Mouse (Mus musculus): ENCODE data around the gene Pmm1.

The Pmm1 gene

GRCm38 (mm10) chr15:81955414-81955813 lies 5.3 kb downstream of the Pmm1 start:
- no peak for DNase-seq

DNA sequence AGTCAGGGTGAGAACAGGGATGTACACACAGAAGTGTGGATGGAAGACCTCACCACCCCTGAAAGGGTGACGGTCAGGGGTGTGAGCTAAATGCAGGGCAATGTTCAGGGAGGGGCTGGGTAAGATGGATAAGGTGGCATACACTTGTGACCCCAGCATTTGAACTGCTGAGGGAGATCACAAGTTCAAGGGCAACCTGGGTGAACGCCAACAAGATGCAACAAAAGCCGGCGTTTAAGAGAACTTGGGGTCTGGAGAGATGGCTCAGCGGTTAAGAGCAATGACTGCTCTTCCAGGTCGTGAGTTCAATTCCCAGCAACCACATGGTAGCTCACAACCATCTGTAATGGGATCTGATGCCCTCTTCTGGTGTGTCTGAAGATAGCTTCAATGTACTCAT lies 6.0 kb downstream of the Pmm1 start:
- DNase-seq = no peak

DNA sequence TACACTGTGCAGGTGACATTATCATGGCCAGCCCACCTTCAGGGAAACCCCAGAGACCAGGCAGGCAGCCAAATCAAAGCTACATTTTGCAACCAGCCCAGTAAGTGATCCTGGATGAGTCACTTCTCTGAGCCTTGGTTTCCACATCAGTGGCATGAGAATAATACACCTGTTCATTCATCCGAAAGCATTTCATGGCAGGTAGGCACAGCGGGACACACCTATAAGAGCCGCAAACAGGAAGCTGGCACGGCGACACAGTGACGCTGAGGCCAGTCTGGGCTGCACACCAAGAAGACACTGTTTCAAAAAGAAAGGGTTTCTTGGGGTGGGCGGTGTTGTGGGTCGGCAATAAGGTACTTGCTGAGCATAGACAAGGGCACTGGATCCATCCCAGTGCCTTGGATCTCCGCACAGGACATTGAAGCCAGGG lies 6.6 kb downstream of the Pmm1 start:
- DNase-seq = no peak

- no peak for DNase-seq
Measured at GRCm38 (mm10) chr15:81952310-81952709, 8.4 kb downstream of the Pmm1 start.

GRCm38 (mm10) chr15:81951159-81951558 lies 9.6 kb downstream of the Pmm1 start:
- DNase-seq = no peak

GRCm38 (mm10) chr15:81950716-81951115 lies 10.0 kb downstream of the Pmm1 start:
- DNase-seq = no peak

DNA sequence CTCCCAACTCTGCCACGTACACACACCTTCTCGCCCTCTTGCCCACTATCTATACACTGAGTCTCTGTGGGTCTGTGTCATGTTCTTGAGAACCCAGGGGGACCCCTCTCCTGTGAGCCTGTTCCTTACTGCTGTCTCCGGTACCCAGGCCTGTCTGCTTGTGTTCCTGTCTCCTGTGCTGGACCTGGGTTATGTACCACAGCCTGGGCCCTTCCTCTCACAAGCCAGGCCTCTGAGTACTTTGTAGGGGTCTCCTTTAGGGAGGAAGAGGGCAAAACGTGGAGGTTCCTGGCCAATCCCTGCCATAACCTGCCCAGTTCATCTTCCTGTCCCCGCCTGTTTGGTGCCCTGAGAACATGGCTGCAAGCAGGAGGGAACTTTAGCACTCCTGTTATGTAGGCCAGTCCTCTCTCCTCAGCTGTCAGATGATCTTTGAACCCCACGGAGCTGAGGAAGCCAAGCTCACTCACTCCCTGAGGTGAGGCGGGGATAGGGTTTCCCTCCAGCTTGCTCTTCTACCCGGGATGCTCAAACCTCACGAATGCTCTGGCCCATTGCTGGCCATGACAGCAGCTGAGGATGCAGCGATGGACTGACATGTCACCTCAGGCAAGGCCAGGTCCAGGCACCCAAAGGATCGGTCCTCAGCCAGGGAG lies 11.1 kb downstream of the Pmm1 start:
- DNase-seq = no peak

- DNase-seq = no peak
Measured at GRCm38 (mm10) chr15:81949076-81949475, 11.7 kb downstream of the Pmm1 start.

GRCm38 (mm10) chr15:81943176-81943749 lies 17.5 kb downstream of the Pmm1 start:
- DNase-seq = peak; percentile 35 to 53

- no peak for DNase-seq
Measured at GRCm38 (mm10) chr15:81941010-81941409, 19.7 kb downstream of the Pmm1 start.

DNA sequence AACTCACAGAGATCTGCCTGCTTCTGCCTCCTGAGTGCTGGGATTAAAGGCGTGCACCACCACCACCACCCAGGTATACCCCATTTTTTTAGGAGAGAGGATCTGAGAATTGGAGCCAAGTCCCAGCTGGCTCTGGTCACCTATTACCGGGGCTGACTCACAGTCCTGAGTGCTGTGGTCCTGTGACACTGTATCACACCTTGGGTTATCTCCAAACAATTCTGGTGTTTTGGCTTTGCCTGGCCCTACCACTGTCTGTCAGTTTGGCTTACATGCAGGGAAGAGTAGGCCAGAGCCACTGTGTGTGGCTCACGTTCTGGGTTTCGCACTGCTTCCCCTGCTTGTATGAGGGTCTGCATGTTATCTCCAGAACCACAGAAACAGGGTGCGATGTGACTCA lies 20.5 kb downstream of the Pmm1 start:
- no peak for DNase-seq

- no peak for DNase-seq
Measured at GRCm38 (mm10) chr15:81939774-81940173, 21.0 kb downstream of the Pmm1 start.

- no peak for DNase-seq
Measured at GRCm38 (mm10) chr15:81939157-81939715, 21.5 kb downstream of the Pmm1 start.

- DNase-seq = peak; percentile 67 to 73
Measured at GRCm38 (mm10) chr15:81938246-81938645, 22.5 kb downstream of the Pmm1 start.

DNA sequence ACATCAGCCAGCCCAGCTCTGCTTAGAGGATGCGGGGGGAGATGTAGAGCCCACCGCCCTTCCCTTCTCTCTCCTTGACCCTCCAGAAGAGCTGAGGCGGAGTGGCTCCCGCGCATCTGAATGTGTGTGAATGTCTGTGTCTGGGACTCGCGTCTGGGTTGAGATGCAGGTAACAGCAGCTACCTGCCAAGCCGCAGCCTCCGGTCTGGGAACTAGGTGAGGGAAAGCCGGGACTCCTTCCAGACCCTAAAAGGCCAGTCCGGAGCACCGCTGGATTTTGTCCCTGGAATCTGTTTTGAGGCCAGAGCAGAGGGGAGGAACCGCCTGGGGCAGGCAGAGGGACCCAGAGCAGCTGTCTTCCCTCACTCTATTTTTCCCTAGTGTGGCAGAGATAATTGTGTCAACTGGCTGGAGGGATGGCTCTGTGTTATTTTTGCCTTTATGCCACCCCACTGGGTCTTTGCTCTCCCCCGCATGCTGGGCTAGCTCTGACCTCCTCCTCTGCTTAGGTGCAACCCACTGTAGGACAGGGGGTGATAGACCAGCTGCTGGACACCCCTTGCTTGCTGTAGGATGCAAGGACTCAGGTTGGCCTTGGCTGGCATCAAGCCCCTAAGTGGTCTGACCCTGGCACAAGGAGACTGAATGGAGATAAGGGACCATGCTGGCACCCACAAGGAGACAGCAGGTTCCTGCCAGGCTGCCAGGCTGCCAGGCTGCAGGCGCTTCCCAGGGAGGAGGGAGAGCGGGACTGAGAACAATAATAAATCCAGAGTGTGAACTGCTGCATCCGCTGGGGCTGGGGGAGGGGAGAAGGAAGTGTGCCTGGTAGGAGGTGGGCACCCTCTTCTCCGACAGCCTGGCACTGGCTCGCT lies 23.4 kb downstream of the Pmm1 start:
- peak; percentile 57 to 69 for DNase-seq

DNA sequence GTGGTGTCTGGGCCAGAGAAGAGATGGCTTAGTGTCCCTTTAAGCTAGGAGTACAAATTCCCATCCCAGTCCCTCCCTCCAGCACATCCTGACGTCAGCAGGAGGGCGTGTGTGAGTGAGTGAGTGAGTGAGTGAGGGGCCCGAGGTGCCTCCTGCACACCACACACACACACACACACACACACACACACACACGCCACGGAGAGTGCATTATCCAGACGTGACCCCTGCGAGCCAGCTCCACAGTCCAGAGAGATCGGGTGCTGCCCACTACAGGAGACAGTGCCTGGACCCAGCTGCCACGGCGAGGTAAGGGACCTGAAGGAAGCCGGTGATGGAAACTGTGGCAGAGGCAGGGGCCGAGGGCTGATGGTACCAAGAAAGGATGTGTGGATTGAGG lies 24.1 kb downstream of the Pmm1 start, which contains the start of gene Csdc2:
TSS of gene Csdc2 (plus strand) at position 81 of the 400 bp plus-strand sequence.
- peak; percentile 78 to 82 for DNase-seq

- DNase-seq = peak in 1 of 2 experiments; percentile 43
Measured at GRCm38 (mm10) chr15:81935869-81936637, 24.7 kb downstream of the Pmm1 start.

DNA sequence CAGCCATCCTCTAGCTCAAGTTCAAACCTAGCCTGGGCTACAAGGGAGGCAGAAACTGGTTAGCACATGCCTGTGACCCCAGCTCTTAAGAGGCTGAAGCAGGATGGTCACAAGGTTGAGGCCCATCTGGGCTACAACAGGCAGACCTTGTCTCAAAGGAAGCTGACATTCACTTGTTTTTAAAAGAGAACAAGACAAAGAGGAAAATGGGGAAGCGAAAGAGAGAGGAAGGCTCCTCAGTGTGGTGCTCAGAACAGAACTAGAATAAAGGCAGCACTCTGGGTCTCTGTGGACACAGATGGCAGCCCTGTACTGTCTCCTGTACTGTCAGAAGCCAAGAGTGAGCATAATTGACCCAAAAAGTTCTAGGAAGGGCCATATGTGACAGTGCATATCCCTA lies 26.7 kb downstream of the Pmm1 start:
- no peak for DNase-seq

GRCm38 (mm10) chr15:81932951-81933470 lies 27.7 kb downstream of the Pmm1 start:
- DNase-seq = peak; percentile 74 to 84

- peak; percentile 85 to 89 for DNase-seq
Measured at GRCm38 (mm10) chr15:81928277-81928676, 32.5 kb downstream of the Pmm1 start.

- DNase-seq = peak; percentile 80 to 86
Measured at GRCm38 (mm10) chr15:81927741-81928140, 33.0 kb downstream of the Pmm1 start.

DNA sequence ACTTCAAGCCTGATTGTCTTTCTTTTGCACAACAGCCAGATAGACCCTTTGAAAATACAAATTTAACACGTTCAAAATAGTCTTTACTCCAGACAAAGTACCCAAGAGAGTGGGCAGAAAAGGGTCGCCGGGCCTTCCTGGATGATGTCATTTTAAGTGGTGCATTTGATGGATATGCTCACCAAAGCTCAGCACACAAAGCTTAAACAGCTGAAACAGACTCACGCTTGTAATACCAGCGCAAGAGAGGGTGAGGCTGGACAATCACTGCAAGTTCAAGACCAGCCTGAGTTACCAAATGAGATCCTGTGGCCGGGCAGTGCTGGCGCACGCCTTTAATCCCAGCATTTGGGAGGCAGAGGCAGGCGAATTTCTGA lies 34.3 kb downstream of the Pmm1 start:
- no peak for DNase-seq

Data from kidney, postnatal 4 days (tissue).